Mouse (Mus musculus) small intestine, adult 10 weeks (tissue): ENCODE data around the gene Cacna2d2. TPM values are rescaled to one million over a fixed set of nuclear protein-coding genes. Genes with fewer than 3 reads are reported as not detected.

ENCODE experiments used
- polyA plus RNA-seq: library from polyadenylated mRNA; stranded (reverse); fragments of 350-450 nt; fragmentation: Illumina TruSeq; extraction: RNeasy Lipid Tissue Mini Kit (QIAGEN cat#74804); gene quantifications from one replicate; pipeline ENCODE4 v1.2.3, GENCODE M21; 2014; ENCODE audit warnings: low replicate concordance

The Cacna2d2 gene
- polyA plus RNA-seq: not detected

GRCm38 (mm10) chr9:107399491-107399971, at the start of gene Cacna2d2:
Gene Cacna2d2, plus strand, starts transcription at chr9:107399612.

GRCm38 (mm10) chr9:107533791-107534407, 134.5 kb downstream of the Cacna2d2 start, which contains the start of gene Tmem115:
Gene Tmem115, plus strand, starts transcription at chr9:107533945.

DNA sequence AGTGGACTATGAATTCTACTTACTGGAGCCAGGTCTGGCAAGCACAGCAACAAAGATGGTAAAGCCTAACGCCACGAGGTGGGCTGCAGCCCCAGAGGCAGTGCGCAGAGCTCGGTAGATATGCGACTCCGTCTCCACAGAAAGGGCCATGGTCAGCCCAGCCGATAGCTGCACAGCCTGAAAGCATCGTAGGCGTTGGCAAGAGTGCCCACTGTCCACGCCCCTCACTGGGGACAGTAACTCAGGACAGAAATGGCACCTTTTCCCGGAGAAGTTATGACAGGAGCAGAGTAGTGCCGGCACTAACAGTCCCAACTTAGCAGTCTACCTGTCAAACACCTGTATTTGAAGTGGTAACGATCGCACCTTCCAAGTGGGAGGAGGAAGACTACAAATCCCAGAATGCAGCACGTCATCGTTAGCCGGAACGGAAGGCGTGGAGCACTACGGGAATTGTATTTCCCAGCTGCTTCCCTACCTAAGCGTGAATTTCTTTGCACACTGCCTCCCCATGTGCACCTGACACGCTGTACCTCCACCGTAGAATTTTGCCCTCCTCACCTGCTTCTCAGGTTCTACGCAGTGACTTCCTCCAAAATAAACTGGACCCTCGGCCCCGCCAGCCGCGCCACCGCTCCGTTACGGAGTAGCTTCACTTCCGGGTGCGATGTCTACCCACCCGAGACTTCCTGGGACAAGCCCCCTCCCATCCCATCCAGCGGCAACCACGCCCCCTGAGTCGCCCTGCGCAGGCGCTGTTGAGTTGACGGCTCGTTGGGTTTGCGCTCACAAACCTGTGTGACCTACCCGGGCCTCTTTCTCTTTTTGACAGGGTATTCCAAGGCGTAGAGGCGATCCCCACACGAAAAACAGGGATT, 142.3 kb downstream of the Cacna2d2 start, which contains the start of the genes Cyb561d2 and Nprl2:
Cyb561d2 (minus strand) TSS at position 720 of the 878 bp plus-strand sequence.
Nprl2 (plus strand) TSS at position 753 of the 878 bp plus-strand sequence.

GRCm38 (mm10) chr9:107547026-107547425, 147.6 kb downstream of the Cacna2d2 start, which contains the start of gene Zmynd10:
Gene Zmynd10, plus strand, starts transcription at chr9:107547298.

DNA sequence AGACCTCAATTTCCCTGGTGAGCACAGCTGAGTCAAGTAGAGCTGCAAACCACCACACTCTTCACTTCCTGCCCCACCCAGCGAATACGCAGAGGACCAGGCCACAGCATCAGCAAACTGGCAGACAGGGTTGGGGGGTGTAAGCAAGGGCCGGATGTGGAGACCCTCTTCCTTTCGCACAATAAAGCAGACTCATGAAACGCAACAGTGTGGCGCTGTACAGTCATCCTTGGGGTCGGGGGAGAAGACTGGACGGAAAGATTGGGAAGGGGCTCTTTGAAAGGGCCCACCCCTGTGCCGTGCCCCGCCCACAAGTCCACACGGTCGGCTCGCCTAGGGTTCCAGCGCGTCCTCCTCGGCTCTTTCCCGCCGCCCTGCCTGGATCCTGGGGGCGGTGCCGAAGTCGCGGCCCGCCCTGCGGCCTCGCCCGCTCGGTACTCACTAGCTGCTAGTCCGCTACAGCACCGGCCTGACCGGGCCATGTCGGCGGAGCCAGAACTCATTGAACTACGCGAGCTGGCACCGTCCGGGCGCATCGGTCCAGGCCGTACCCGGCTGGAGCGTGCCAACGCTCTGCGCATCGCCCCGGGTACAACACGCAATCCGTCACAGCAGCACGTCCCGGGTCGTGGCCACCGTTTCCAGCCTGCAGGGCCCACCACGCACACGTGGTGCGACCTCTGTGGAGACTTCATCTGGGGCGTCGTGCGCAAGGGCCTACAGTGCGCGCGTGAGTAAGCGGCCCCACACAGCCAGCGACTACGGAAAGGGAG, 151.9 kb downstream of the Cacna2d2 start, which contains the start of gene Rassf1:
Rassf1 (plus strand) TSS at position 439 of the 773 bp plus-strand sequence.

DNA sequence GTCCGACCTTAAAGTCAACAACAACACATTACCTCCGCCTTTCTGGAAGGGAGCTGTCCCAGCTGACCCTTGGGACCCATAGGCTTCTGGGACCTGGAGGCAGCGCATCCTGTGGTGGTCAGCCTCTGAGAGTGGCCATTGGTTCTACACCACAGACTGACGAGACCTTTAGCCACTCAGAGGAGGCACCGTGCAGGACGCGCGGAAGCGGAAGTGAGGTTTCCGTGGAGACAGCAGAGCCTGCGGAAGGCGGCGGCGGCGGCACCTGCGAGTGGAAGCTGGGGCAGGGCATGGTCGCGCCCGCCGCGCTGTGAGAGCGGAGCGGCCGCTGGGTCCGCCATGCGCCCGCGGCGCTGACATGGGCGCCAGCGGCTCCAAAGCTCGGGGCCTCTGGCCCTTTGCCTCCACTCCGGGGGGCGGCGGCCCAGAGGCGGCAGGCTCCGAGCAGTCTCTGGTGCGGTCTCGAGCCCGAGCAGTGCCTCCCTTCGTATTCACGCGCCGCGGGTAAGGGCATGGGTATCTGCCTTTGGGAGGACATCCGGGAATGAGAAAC, 163.7 kb downstream of the Cacna2d2 start, which contains the start of gene Tusc2:
Tusc2 (plus strand) TSS at position 227 of the 553 bp plus-strand sequence.

GRCm38 (mm10) chr9:107567702-107568319, 168.4 kb downstream of the Cacna2d2 start, which contains the start of gene Hyal2:
Gene Hyal2, plus strand, starts transcription at chr9:107567945.

DNA sequence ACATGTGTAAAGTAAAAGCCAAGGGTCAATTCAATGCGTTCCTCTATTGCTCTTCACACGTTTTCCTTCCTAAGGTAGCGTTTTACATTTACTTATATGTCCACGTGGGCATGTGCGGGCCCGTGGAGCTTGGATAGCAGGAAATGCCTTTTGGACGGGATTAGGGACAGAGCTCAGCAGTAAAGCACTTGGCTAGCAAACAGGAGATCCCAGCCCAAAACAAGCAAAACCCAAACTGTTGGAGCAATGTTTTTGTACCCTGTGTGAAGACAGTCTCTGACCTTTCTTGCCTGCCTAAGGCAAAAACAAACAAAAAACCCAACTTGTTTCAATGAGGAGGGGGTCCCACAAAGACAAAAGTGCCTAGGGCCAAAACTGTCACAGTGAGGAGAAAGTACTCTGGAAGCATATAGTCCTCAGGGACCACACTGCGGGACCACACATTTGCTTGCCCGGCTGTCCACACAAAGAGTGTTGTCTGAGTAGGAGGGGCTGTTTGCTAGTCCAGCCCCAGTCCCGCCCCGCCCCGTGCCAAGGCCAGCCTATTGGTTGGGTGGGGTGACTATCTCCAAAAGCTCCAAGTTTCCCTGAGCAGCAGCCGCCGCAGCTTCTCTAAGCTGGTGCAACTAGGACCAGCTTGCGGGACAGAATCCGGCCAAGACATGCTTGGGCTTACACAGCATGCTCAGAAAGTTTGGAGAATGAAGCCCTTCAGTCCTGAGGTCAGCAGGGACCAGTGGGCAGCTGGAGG, 177.1 kb downstream of the Cacna2d2 start, which contains the start of gene Hyal1:
Hyal1 (plus strand) TSS at position 571 of the 751 bp plus-strand sequence.

DNA sequence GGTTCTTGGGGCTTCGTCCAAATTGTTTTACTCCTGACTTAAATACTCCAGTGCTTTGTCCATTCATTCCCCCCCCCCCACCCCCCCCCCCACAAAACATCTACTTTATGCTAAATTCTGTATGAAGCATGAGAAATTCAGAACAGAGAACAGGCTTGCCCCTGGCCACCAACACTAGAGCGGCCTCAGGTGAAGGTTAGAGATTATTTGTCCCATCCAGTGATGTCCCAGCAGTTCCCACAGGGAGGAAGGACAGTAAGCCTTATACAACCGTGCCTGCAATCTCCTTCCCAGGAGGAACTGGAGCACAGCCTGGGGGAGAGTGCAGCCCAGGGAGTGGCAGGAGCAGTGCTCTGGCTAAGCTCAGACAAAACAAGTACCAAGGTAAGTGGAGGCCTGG, 179.2 kb downstream of the Cacna2d2 start, which contains the start of gene Naa80:
Naa80 (plus strand) TSS at position 301 of the 400 bp plus-strand sequence.

Other genes starting within 250 kb of the Cacna2d2 start
- 1.4 TPM for gene Dock3, start 167.7 kb upstream of the Cacna2d2 start, polyA plus RNA-seq
- gene Mapkapk3, start 109.7 kb upstream of the Cacna2d2 start, polyA plus RNA-seq: 5.2 TPM
- gene Cish, start 103.6 kb upstream of the Cacna2d2 start, polyA plus RNA-seq: 1.7 TPM
- gene Hemk1, start 61.3 kb upstream of the Cacna2d2 start, polyA plus RNA-seq: 0.74 TPM
- gene 6430571L13Rik, start 59.0 kb upstream of the Cacna2d2 start, polyA plus RNA-seq: not detected
- gene Tmem115, start 134.3 kb downstream of the Cacna2d2 start, polyA plus RNA-seq: not detected
- 0.93 TPM for gene Cyb561d2, start 142.6 kb downstream of the Cacna2d2 start, polyA plus RNA-seq
- 0.78 TPM for gene Nprl2, start 142.6 kb downstream of the Cacna2d2 start, polyA plus RNA-seq
- not detected for gene Zmynd10, start 147.7 kb downstream of the Cacna2d2 start, polyA plus RNA-seq
- 24.5 TPM for gene Rassf1, start 151.9 kb downstream of the Cacna2d2 start, polyA plus RNA-seq
- 17.4 TPM for gene Tusc2, start 163.6 kb downstream of the Cacna2d2 start, polyA plus RNA-seq
- 0.22 TPM for gene Hyal2, start 168.3 kb downstream of the Cacna2d2 start, polyA plus RNA-seq
- gene Hyal1, start 177.3 kb downstream of the Cacna2d2 start, polyA plus RNA-seq: 1.4 TPM
- 0.63 TPM for gene Naa80, start 179.3 kb downstream of the Cacna2d2 start, polyA plus RNA-seq
- 0.22 TPM for gene Hyal3, start 181.2 kb downstream of the Cacna2d2 start, polyA plus RNA-seq
- gene Ifrd2, start 188.0 kb downstream of the Cacna2d2 start, polyA plus RNA-seq: 31.3 TPM
- gene Sema3b, start 209.6 kb downstream of the Cacna2d2 start, polyA plus RNA-seq: 1.2 TPM
- gene Gnai2, start 235.8 kb downstream of the Cacna2d2 start, polyA plus RNA-seq: 18.2 TPM